Mouse (Mus musculus) kidney, postnatal 25 days (tissue): ENCODE data around the gene Mgl2.
"Not testable (repeated sequence)": the region's sequence is repeated elsewhere in the genome, so short reads cannot be mapped to it uniquely, and the experiment has no call there.

Source experiments
- DNase-seq, 2 experiments: peaks; one replicate each; pipeline ENCODE4 v3.0.0; 2021; ENCODE audit warnings: mixed read lengths in 2 of 2

Gene Mgl2

DNA sequence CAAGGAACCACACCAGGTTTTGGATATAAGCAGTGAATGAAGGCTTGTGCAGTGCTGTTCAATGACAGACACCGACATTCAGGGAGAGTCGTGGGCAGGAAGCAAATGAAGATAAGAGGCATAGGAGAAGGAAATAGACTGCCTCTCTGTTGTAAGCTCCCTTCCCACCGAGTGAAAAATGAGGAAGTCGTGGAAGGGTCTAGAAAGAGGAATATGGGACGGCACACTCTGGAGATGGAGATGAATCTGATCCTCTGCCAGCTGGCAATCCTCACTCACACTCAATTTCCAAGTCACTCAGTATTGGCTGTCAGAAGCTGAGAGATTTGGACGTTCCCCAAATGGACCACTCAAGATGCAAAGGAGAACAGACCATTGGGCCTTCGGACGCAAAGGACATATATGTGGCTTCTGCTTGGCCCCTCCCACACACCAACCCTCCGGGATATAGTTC, at the start of gene Mgl2:
Gene Mgl2, plus strand, starts transcription at position 404 of the 454 bp plus-strand sequence.
- no peak for DNase-seq

DNA sequence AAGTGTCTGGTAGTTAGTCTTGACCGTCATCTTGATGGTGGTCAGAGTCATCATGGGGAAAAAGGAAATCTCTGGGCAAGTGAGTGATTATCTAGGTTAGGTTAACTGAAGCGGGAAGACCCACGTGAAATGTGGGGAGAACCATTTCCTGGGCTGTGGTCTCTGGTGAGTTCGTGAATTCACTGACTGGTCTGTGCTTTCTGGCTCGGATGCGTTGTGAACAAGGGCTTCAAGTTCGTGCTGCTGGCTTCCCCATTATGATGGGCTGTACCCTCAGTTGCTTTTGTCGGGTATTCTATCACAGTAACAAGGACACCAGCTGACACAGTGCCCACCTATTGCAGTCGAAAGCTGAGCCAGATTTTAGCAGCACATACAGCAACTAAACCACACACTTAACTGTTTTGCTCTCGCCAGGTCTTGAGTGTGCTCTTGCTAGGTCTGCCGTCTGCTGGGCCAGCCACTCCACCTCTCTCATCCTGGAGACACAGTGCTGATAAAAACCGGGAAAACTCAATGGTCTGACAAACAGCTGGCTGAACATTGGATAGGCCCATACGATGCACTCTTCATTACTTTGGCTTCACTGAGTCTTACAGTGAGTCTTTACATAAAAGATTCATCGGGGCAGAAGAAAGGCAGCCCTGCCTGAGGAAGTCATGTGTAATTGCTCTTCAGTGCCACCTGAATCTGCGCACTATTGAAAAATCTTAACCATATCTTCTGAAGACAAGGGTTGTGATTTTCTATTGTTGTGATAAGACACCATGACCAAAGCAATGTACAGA, 49.1 kb upstream of the Mgl2 start:
- DNase-seq: no peak

GRCm38 (mm10) chr11:70084563-70084962, 45.6 kb upstream of the Mgl2 start:
- no peak for DNase-seq

- peak; percentile 34 to 67 for DNase-seq
Measured at GRCm38 (mm10) chr11:70091986-70092783, 37.9 kb upstream of the Mgl2 start, which contains the start of gene Asgr2. TSS of gene Asgr2 (plus strand) at chr11:70092644.

DNA sequence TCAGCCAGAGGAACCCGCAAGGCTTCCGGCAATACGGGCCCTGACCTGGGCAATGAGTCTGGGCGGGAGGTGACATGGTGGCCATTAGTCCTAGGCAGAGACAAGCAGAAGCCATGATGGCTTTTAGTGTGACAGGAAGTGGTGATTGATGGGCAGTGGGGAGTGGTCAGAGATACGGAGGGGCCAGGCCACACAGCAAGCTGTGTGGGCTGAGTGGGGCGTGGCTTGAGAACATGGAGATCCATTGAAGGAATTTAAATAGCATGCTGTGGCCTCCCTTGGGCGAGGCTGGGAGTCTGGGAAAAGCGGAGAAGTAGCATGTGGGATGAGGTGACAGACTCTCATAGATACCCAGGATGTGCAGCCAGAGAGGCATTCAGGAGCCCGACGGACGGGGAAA, 32.7 kb upstream of the Mgl2 start:
- no peak for DNase-seq

DNA sequence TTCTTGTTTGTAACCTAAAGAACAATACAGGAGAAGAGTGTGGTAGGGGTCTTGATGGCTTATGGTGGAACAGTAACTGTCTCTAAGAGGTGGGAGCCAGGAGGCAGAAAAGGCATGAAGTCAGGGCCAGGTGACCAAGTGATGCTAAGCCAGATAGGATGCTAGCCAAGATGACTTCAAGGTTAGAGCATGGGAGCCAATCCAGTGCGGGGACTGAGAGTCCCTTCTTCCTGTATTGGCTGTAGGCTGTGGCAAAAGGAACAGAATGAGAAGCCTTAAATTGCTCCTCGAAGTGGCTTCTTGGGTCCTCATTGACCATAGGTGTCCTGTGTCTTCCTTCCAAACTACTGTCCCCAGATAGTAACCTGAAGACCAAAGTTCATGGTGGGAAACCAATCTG, 31.0 kb upstream of the Mgl2 start:
- no peak for DNase-seq

- no peak for DNase-seq
Measured at GRCm38 (mm10) chr11:70099809-70100208, 30.3 kb upstream of the Mgl2 start.

- no peak for DNase-seq
Measured at GRCm38 (mm10) chr11:70103701-70104315, 26.3 kb upstream of the Mgl2 start.

GRCm38 (mm10) chr11:70107085-70107484, 23.0 kb upstream of the Mgl2 start:
- DNase-seq: no peak

DNA sequence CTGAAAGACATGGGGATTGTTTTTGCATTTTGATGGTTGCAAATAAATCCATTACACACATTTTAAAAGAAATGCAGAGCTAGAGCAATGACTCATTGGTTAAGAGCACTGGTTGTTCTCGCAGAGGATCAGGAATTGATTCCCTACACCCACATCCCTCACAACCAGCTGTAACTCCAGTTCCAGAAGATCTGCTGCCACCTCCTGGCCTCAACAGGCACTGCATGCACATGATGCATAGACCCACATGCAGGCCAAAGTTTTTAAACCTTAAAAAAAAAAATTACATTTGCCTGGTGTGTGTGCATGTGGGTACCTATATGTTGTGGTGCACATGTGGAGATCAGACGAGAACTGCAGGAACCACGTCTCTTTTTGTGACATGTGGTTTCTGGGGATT, 20.0 kb upstream of the Mgl2 start:
- peak; percentile 49 to 70 for DNase-seq

GRCm38 (mm10) chr11:70114562-70114961, 15.6 kb upstream of the Mgl2 start:
- no peak for DNase-seq

DNA sequence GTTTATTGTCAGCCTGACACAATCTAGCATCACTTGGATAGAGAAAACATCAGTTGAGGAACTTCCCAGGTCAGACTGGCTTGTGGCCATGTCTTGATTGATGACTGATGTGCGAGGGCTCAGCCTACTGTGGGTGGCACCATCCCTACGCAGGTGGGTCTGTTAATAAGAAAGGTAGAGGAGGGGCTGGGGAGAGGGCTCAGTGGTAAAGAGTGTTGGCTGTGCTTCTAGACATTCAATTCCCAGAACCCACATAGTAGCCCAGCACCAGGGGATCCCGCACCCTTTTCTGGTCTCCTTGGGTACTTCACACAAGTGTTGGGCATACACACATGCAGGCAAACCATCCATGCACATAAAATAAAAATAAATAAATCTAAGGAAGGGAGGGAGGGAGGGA, 14.2 kb upstream of the Mgl2 start:
- no peak for DNase-seq

DNA sequence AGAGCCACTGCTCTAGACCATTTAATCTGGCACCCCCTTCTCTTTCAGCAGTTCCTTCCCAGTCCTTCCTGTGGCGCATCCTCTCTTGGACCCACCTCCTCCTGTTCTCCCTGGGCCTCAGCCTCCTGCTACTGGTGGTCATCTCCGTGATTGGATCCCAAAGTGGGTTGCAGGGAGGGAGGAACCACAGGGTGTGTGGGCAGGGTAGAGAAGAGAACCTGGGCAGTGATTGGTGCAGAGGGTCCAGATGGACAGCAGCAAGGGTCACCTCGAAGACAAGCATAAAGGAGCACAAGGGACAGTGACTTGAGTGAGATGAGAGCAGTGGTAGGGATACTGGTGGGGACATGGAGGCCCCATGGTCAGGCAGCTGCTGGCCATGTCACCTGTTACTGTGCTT, 4.9 kb downstream of the Mgl2 start:
- DNase-seq: not testable (repeated sequence)

- DNase-seq: not testable (repeated sequence)
Measured at GRCm38 (mm10) chr11:70135925-70136324, 5.8 kb downstream of the Mgl2 start.

- no peak for DNase-seq
Measured at GRCm38 (mm10) chr11:70139171-70139570, 9.0 kb downstream of the Mgl2 start.

DNA sequence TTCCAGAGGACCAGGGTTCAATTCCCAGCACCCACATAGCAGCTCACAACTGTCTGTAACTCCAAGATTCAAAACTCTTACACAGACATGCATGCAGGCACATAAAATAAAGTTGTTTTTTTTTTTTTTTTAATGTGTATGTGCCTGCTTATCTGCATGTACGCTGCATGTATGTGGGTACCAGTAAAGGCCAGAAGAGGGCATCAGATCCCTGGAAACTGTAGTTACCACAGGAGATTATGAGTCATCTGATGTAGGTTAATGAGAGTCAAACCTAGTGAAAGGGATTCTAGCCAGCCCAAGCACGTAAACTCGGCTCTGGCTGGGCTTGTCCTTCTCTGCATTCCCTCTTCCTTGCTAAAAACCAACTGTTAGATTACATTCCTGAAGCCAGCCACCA, 20.9 kb downstream of the Mgl2 start:
- peak; percentile 56 to 59 for DNase-seq

DNA sequence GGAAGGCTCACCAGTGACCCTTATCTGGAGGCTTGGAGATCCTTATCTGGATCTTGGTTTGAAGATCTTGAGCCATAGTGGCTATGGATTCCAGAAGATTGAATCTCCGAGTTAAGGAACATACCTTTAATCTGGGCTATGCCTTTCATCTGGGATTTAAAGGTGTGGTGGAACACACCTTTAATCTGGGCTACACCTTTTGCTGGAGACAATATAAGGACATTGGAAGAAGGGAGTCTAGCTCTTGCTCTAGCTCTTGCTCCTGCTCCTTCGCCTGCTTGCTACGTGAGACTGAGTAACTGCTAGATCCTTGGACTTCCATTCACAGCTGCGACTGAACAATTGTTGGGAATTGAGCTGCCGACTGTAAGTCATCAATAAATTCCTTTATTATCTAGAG, 25.8 kb downstream of the Mgl2 start, which contains the start of gene Clec10a:
Gene Clec10a, plus strand, starts transcription at position 301 of the 400 bp plus-strand sequence.
- DNase-seq: not testable (repeated sequence)

DNA sequence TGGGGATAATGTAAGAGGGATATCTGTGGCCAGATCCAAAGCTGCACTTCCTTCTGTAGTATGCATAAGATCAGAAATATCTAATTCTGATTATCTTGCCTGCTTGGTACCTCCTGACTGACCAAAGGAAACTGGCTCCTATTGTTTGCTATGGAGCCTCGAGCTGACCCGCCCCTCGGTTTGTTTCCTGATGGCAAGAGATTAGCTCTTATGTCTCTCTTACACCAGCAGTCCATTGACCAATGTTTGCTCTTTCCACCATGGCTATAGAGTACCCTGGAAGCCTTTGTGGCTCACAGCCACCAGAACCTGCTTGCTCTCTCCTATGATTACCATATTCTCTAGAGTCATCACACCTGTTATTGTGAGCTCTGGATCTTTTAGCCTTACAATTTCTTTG, 32.2 kb downstream of the Mgl2 start:
- no peak for DNase-seq

DNA sequence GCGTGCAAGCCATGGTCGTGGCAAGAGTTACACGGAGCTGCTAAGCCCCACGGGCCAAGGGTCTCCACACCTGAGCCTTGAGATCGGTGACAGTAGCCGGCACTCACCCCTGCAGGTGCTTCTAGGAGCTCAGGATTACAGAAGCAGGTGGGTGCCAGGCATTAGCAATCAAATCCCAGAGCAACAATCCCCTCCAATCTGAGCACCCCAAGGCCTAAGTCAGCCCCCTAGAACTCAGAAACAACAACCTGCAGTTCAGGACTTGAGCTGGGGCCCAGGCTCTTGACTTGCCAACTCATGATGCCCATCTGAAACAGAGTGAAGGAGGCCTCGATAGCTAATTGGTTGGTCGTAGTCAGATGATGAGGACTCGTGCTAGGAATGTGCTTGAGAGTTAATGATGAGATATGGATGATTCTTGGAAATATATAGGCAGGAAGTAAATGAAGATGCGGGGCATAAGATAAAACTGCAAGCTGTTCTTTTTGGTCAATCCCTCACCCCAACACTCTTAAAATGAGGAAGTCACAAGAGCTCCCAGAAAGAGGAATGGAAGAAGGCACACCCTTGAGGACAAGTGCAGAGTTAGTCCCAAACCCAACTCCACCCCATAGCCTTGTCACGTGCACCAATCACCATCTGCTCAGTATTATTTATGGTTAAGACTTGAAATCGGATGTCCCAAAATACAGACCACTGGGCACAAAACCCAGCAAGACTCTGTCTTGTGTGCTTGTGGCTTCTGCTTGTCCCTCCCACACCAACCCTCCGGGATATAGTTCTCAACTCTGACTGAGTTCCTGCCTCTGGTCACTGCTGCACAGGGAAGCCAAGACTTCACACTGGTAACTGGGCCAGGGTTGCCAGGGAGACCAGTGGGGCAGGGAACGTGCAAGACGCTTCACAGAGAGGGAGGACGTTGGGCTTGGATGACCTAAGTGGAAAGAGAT, 36.1 kb downstream of the Mgl2 start:
- no peak for DNase-seq

DNA sequence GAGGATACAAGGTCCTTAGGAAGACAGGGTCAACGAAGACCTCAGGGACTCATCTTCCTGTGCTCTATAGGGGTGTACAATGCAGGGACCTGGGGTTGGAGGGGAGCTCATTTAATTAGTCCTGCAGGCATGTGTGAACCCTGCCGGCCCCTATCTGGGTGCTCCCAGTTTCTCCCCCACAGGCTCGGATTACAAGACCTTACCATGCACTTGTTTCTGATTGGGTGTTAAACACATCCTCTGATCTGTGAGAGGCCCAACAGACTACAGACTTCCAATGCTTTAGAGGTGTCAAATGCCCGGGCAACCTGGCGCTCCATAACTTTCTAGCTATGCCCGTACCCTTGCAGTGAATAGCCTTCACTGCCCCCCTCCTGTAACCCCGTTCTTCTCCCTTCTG, 38.0 kb downstream of the Mgl2 start:
- no peak for DNase-seq

GRCm38 (mm10) chr11:70169471-70169870, 39.3 kb downstream of the Mgl2 start:
- not testable (repeated sequence) for DNase-seq

- DNase-seq: no peak
Measured at GRCm38 (mm10) chr11:70170291-70170690, 40.2 kb downstream of the Mgl2 start.
